Mouse (Mus musculus): ENCODE measurements around the gene Lifr. TPM values are rescaled to one million over a fixed set of nuclear protein-coding genes. Genes with fewer than 3 reads are reported as not detected.

Gene Lifr
- polyA plus RNA-seq, 1 experiment: 12.9 TPM

GRCm38 (mm10) chr15:7208180-7208579 is 117.8 kb downstream of the Lifr start:
- no peak overlapping the region for H3K4me3 ChIP-seq (ENCODE audit: insufficient read depth, low read depth, low read length)
- peaks cover 15% of the 10 kb centered on the region for H3K4me1 ChIP-seq (ENCODE audit: control insufficient read depth, insufficient read depth, insufficient read length, low read length)
- H3K27ac ChIP-seq (replicated peaks; ENCODE audit: low read depth, low read length): no peak overlapping the region

DNA sequence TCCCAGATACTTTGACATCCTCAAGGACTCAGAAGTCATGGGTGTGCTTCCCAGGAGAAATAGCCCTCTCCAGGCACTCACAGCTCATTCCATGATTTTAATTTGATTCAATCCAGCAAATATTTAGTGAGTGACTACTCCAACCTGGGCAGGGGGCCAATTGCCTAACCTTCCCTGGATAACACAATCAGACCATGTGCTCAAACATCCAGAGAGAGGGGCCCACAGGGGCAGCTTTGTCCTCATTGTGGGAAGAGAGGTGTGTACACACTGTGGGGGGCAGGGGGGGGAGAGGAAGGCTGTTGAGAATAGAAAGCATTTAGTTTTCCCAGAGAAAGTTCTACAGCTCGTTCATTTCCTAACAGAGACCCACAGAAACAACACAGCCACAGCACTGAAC is 123.3 kb downstream of the Lifr start:
- H3K4me3 ChIP-seq (ENCODE audit: insufficient read depth, low read depth, low read length): no peak overlapping the region
- H3K4me1 ChIP-seq (ENCODE audit: control insufficient read depth, insufficient read depth, insufficient read length, low read length): peaks cover 2% of the 10 kb centered on the region; the same call in 1 of the 2 replicates
- no peak overlapping the region for H3K27ac ChIP-seq (replicated peaks; ENCODE audit: low read depth, low read length)

- Histone ChIP-seq H3K4me3 (ENCODE audit: insufficient read depth, low read depth, low read length) (no peak overlapping the region), H3K27ac (replicated peaks; ENCODE audit: low read depth, low read length) (no peak overlapping the region), H3K4me1 (ENCODE audit: control insufficient read depth, insufficient read depth, insufficient read length, low read length) (peaks cover 2% of the 10 kb centered on the region; the same call in 1 of the 2 replicates)
Measured at GRCm38 (mm10) chr15:7215845-7216244, 125.4 kb downstream of the Lifr start.

DNA sequence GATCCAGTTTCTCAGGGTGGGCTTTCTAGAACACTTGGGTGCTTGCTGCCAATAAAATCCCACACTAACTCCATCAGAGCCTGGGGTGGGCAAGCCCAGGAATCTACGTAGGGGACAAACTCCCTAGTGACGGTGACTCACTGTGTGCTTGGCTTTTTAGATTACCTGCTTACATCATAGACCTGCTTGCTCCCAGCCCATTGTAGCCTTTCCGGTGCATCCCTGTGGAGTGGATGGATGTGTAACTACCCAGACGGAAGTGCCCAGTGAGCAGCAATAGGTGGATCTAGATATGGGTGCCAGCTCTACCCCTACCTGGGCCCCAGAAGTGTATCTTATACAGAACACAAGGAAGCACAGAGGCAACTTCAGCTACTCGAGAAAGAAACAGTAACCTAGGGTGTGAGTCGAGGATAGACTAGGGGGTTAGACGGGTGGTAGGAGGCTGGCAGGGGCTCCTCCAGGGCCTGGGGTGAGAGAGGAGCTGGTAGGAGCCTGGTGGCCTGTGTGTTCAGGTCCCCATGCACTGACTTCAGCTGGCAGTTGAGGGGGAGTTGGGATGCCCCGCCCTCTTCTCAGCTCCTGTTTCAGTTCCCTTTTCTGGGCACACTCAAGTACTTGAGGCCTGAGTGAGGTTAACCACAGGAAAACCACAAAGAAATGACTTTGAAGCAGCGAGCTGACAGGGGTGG is 126.3 kb downstream of the Lifr start:
- Histone ChIP-seq H3K27ac (replicated peaks; ENCODE audit: low read depth, low read length) (no peak overlapping the region), H3K4me1 (ENCODE audit: control insufficient read depth, insufficient read depth, insufficient read length, low read length) (peaks cover 2% of the 10 kb centered on the region; the same call in 1 of the 2 replicates), H3K4me3 (ENCODE audit: insufficient read depth, low read depth, low read length) (no peak overlapping the region)

GRCm38 (mm10) chr15:7217273-7217598 is 126.8 kb downstream of the Lifr start:
- H3K4me3 ChIP-seq (ENCODE audit: insufficient read depth, low read depth, low read length): no peak overlapping the region
- H3K27ac ChIP-seq (replicated peaks; ENCODE audit: low read depth, low read length): no peak overlapping the region
- peaks cover 2% of the 10 kb centered on the region; the same call in 1 of the 2 replicates for H3K4me1 ChIP-seq (ENCODE audit: control insufficient read depth, insufficient read depth, insufficient read length, low read length)

DNA sequence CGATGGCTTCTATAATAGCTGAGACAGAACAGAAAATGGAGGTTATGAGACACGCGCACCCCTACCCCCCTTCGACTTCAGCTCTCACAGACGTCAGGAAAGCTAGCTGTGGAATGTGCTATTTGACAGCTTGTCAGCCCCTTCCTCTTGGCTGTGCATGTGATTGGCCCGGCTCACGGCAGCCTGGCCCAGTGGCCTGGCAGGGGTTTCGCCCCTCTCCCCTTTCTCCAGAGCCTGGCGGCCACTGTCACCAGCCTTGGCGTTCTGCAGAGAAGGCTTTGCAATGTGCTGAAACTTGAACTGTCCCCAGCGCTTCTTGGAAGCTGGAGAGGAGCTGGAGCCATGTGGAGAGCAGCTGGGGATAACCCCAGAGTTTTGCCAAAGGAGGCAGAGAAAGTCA is 132.4 kb downstream of the Lifr start:
- Histone ChIP-seq H3K27ac (replicated peaks; ENCODE audit: low read depth, low read length) (0 out of 2 replicates have a peak overlapping the region, but pooled peaks have one; percentile 20), H3K4me1 (ENCODE audit: control insufficient read depth, insufficient read depth, insufficient read length, low read length) (peaks cover 5% of the 10 kb centered on the region; the same call in 1 of the 2 replicates), H3K4me3 (ENCODE audit: insufficient read depth, low read depth, low read length) (no peak overlapping the region)

- H3K27ac ChIP-seq (replicated peaks; ENCODE audit: low read depth, low read length): peak overlapping the region; percentile 3; the same call in 1 of the 2 replicates
Measured at GRCm38 (mm10) chr15:7224151-7224775, 133.8 kb downstream of the Lifr start.

GRCm38 (mm10) chr15:7226225-7226624 is 135.8 kb downstream of the Lifr start:
- H3K27ac ChIP-seq (replicated peaks; ENCODE audit: low read depth, low read length): no peak overlapping the region

More at GRCm38 (mm10) chr15:7224151-7224775, 133.8 kb downstream of the Lifr start:
- Histone ChIP-seq H3K4me3 (ENCODE audit: insufficient read depth, low read depth, low read length) (no peak overlapping the region), H3K4me1 (ENCODE audit: control insufficient read depth, insufficient read depth, insufficient read length, low read length) (peaks cover 5% of the 10 kb centered on the region; the same call in 1 of the 2 replicates)

DNA sequence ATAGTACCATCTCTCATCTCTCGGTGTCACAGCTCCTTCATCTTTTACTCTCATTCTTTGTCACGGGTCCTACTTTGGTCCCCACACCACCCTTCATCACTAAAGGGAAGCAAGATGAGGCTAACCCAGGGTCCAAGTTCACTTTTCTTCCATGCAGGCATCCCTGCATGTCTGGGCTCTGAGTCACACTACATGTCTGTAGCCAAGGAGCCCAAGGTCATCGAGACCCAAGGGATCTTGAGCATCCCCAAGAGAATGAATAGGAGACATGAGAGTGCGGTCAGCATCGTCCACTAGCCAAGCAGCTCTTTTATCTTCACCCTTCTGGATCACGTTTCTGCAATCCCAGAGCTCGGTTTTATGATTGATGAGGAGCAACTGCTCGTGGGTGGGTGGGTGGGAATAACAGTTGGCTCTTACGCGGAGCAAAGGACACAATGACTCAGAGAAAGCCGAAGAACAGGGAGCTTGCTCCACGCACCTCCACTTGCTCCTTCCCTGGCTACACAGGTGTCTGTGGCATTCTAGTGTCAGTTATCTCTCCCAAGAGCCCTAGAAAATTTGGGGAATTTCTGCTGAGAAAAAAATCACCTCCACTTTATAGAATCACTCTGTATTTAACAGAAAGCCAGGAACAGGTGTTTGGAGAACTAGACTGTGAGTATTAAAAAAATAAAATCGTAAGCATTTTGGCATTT is 143.1 kb downstream of the Lifr start:
- Histone ChIP-seq H3K27ac (replicated peaks; ENCODE audit: low read depth, low read length) (no peak overlapping the region), H3K4me1 (ENCODE audit: control insufficient read depth, insufficient read depth, insufficient read length, low read length) (no peaks in the 10 kb centered on the region), H3K4me3 (ENCODE audit: insufficient read depth, low read depth, low read length) (no peak overlapping the region)

More at GRCm38 (mm10) chr15:7226225-7226624, 135.8 kb downstream of the Lifr start:
- Histone ChIP-seq H3K4me1 (ENCODE audit: control insufficient read depth, insufficient read depth, insufficient read length, low read length) (peaks cover 5% of the 10 kb centered on the region; the same call in 1 of the 2 replicates), H3K4me3 (ENCODE audit: insufficient read depth, low read depth, low read length) (no peak overlapping the region)

GRCm38 (mm10) chr15:7239904-7240303 is 149.5 kb downstream of the Lifr start:
- H3K4me1 ChIP-seq (ENCODE audit: control insufficient read depth, insufficient read depth, insufficient read length, low read length): no peaks in the 10 kb centered on the region
- no peak overlapping the region for H3K27ac ChIP-seq (replicated peaks; ENCODE audit: low read depth, low read length)
- H3K4me3 ChIP-seq (ENCODE audit: insufficient read depth, low read depth, low read length): no peak overlapping the region

DNA sequence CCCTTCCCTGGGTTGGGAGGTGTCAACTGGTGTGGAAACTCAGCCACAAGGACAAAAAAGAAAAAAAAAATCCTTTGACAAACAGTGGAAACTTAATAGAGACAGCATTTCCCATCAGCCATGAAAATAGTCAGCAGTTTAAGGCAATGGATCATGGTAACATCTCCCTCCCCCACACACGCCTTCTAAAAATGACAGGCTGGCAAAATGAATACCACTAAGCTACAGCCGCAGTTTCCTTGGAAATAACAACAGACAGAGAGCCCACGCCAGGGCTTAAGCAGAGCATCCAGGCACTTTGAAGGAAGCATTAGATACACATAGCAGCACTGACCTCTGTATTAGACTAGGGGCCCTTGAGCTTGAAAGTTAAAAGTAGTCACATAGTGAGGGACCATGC is 150.5 kb downstream of the Lifr start:
- Histone ChIP-seq H3K27ac (replicated peaks; ENCODE audit: low read depth, low read length) (no peak overlapping the region), H3K4me1 (ENCODE audit: control insufficient read depth, insufficient read depth, insufficient read length, low read length) (no peaks in the 10 kb centered on the region), H3K4me3 (ENCODE audit: insufficient read depth, low read depth, low read length) (no peak overlapping the region)

- H3K27ac ChIP-seq (replicated peaks; ENCODE audit: low read depth, low read length): no peak overlapping the region
- H3K4me1 ChIP-seq (ENCODE audit: control insufficient read depth, insufficient read depth, insufficient read length, low read length): 0 out of 2 replicates have a peak, but pooled peaks cover under 1% of the 10 kb centered on the region
- H3K4me3 ChIP-seq (ENCODE audit: insufficient read depth, low read depth, low read length): no peak overlapping the region
Measured at GRCm38 (mm10) chr15:7242161-7242850, 151.9 kb downstream of the Lifr start.
